Mouse (Mus musculus) C2C12 (cell line): ENCODE results near the gene Itpr1.

ENCODE experiments used
- CTCF ChIP-seq: IDR thresholded peaks from one replicate; pipeline ENCODE4 v1.5.1; 2011; ENCODE audit not compliant: control insufficient read depth, insufficient read depth, insufficient read length
- FOSL1 ChIP-seq: IDR thresholded peaks from one replicate; pipeline ENCODE4 v1.8.0; 2011; ENCODE audit warnings: mild to moderate bottlenecking, low read length; ENCODE audit not compliant: poor library complexity, insufficient read depth, severe bottlenecking
- MYOD1 ChIP-seq: IDR thresholded peaks from one replicate; pipeline ENCODE4 v1.6.1; 2011; ENCODE audit warnings: low read depth; ENCODE audit not compliant: control insufficient read depth, insufficient read length
- USF1 ChIP-seq: IDR thresholded peaks from one replicate; pipeline ENCODE4 v1.6.1; 2011; ENCODE audit warnings: low read depth, mild to moderate bottlenecking, control low read depth, moderate library complexity

GRCm38 (mm10) chr6:108516248-108516647 is 303.4 kb downstream of the Itpr1 start:
- TF ChIP-seq CTCF (no peak), USF1 (no peak), MYOD1 (no peak), FOSL1 (no peak)
